Mouse (Mus musculus): ENCODE measurements around the gene Prkd1.
"Not testable (repeated sequence)": the region's sequence is repeated elsewhere in the genome, so short reads cannot be mapped to it uniquely, and the experiment has no call there.

Gene Prkd1

GRCm38 (mm10) chr12:50648671-50649541 lies at the start of gene Prkd1:
Prkd1 (minus strand) TSS chr12:50649098.
- DNase-seq (ENCODE audit: low spot score) = peak; percentile 66

GRCm38 (mm10) chr12:50697492-50697891 lies 48.6 kb upstream of the Prkd1 start:
- DNase-seq (ENCODE audit: low spot score) = no peak

- peak; percentile 39 for DNase-seq (ENCODE audit: low spot score)
Observed at GRCm38 (mm10) chr12:50648176-50648670, 675 bp downstream of the Prkd1 start.

- no peak for DNase-seq (ENCODE audit: low spot score)
Observed at GRCm38 (mm10) chr12:50646857-50647256, 2.0 kb downstream of the Prkd1 start.

GRCm38 (mm10) chr12:50642671-50643070 lies 6.2 kb downstream of the Prkd1 start:
- no peak for DNase-seq (ENCODE audit: low spot score)

- no peak for DNase-seq (ENCODE audit: low spot score)
Observed at GRCm38 (mm10) chr12:50640171-50640570, 8.7 kb downstream of the Prkd1 start.

- no peak for DNase-seq (ENCODE audit: low spot score)
Observed at GRCm38 (mm10) chr12:50634436-50634835, 14.5 kb downstream of the Prkd1 start.

- not testable (repeated sequence) for DNase-seq (ENCODE audit: low spot score)
Observed at GRCm38 (mm10) chr12:50626100-50626499, 22.8 kb downstream of the Prkd1 start.

GRCm38 (mm10) chr12:50624175-50624574 lies 24.7 kb downstream of the Prkd1 start:
- DNase-seq (ENCODE audit: low spot score) = no peak

- DNase-seq (ENCODE audit: low spot score) = no peak
Observed at GRCm38 (mm10) chr12:50615852-50616251, 33.0 kb downstream of the Prkd1 start.

- DNase-seq (ENCODE audit: low spot score) = no peak
Observed at GRCm38 (mm10) chr12:50614341-50614740, 34.6 kb downstream of the Prkd1 start.

GRCm38 (mm10) chr12:50606703-50607500 lies 42.0 kb downstream of the Prkd1 start:
- DNase-seq (ENCODE audit: low spot score) = no peak

GRCm38 (mm10) chr12:50599370-50599769 lies 49.5 kb downstream of the Prkd1 start:
- DNase-seq (ENCODE audit: low spot score) = no peak

- DNase-seq (ENCODE audit: low spot score) = no peak
Observed at GRCm38 (mm10) chr12:50598053-50598988, 50.6 kb downstream of the Prkd1 start.

GRCm38 (mm10) chr12:50597467-50597866 lies 51.4 kb downstream of the Prkd1 start:
- DNase-seq (ENCODE audit: low spot score) = no peak

- no peak for DNase-seq (ENCODE audit: low spot score)
Observed at GRCm38 (mm10) chr12:50595777-50596176, 53.1 kb downstream of the Prkd1 start.

GRCm38 (mm10) chr12:50594506-50594905 lies 54.4 kb downstream of the Prkd1 start:
- DNase-seq (ENCODE audit: low spot score) = no peak

GRCm38 (mm10) chr12:50593481-50593880 lies 55.4 kb downstream of the Prkd1 start:
- DNase-seq (ENCODE audit: low spot score) = no peak

- DNase-seq (ENCODE audit: low spot score) = no peak
Observed at GRCm38 (mm10) chr12:50588137-50588761, 60.6 kb downstream of the Prkd1 start.

- no peak for DNase-seq (ENCODE audit: low spot score)
Observed at GRCm38 (mm10) chr12:50565198-50565597, 83.7 kb downstream of the Prkd1 start.

- no peak for DNase-seq (ENCODE audit: low spot score)
Observed at GRCm38 (mm10) chr12:50560536-50560935, 88.4 kb downstream of the Prkd1 start.
